Mouse (Mus musculus): ENCODE data around the gene Gm43720. TPM values are rescaled to one million over a fixed set of nuclear protein-coding genes. Genes with fewer than 3 reads are reported as not detected.

The Gm43720 gene
- polyA plus RNA-seq (2016; fragmentation: Nextera tagmentation; extraction: Ambion mirVana) = 0.13 and 0.26 TPM in 2 replicates

DNA sequence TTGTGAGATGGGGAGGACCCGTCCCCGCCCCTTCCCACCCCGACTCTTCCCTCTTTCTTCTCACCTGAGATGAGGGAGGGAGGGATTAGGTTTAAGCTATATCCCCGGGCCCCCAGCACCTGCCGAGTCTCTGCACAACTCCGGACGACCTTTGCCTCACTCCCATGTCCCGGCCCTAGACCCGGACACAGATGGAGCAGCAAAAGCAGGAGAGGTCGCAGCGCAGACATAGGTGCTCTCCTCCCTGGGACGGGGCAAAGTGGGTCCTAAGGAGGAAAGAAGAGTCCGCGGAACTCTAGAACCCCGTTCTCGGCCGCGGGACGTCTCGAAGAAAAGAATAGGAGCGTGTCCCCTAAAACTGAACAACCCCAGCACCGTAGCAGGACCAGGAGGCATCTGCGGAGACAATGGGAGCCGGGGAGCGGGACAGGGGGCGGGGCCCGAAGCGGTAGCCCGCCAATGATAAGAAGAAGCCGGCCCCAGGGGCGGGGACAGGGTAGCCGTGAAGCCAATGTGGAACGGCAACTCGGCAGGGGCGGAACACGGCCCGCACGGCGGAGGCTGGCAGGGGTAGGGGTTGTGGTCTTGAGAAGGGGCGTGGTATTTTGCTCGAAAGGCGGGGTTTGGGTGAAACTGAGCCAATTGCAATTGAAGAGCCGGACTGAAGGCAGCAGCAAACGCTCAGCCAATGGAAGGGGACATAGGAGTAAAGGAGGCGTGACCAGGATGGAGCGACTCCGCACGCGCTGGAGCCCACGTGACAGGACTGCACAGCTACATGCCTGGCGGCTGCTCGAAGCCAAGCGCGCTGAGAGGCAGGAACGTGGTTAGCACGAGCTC is at the start of gene Gm43720, which contains the start of the genes Gpc2 and Stag3:
TSS of gene Gm43720 (minus strand) at position 374 of the 840 bp plus-strand sequence.
TSS of gene Gpc2 (minus strand) at position 421 of the 840 bp plus-strand sequence.
TSS of gene Stag3 (plus strand) at position 656 of the 840 bp plus-strand sequence.
- peaks cover 45% of the 10 kb centered on the region for H3K4me1 ChIP-seq (replicated peaks)
- H3K9me3 ChIP-seq = peaks cover 5% of the 10 kb centered on the region
- peak within 1 kb of the TSS; percentile 84 for H3K4me3 ChIP-seq
- DNase-seq (ENCODE audit: low spot score) = peak; percentile 99
- WGBS = under 1% methylated on average over 56 of the region's 56 CpGs
- peaks cover 14% of the 10 kb centered on the region for H3K27me3 ChIP-seq (ENCODE audit: insufficient read depth, poor library complexity, severe bottlenecking)
- peaks cover 39% of the 10 kb centered on the region for H3K36me3 ChIP-seq
- peak within 1 kb of the TSS; percentile 96 for H3K27ac ChIP-seq

DNA sequence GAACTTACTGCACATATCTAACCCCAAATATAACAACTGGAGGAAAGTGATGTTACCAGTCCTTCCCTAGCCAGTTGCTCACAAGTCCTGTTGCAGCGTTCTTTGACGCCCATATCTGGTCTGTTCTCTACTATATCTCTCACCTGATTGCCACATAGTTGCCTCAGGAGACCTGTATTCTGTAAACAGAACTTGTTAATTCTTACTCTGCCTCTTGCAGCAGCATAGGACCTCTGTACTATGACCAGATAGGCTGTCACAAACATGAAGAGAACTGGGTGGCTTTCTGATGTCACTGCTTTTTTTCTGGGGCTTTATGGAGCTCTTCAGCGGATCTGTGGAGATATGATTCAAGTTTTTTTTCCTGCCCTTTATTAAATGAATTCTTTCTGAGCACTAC is 33.0 kb upstream of the Gm43720 start:
- H3K4me1 ChIP-seq (replicated peaks) = no peaks in the 10 kb centered on the region
- 88% methylated on average over 3 of the region's 3 CpGs for WGBS
- H3K9me3 ChIP-seq = 0 out of 2 replicates have a peak, but pooled peaks cover under 1% of the 10 kb centered on the region
- H3K36me3 ChIP-seq = no peaks in the 10 kb centered on the region
- H3K4me3 ChIP-seq = no peak overlapping the region
- H3K27ac ChIP-seq = no peak overlapping the region
- DNase-seq (ENCODE audit: low spot score) = no peak
- H3K27me3 ChIP-seq (ENCODE audit: insufficient read depth, poor library complexity, severe bottlenecking) = no peaks in the 10 kb centered on the region

DNA sequence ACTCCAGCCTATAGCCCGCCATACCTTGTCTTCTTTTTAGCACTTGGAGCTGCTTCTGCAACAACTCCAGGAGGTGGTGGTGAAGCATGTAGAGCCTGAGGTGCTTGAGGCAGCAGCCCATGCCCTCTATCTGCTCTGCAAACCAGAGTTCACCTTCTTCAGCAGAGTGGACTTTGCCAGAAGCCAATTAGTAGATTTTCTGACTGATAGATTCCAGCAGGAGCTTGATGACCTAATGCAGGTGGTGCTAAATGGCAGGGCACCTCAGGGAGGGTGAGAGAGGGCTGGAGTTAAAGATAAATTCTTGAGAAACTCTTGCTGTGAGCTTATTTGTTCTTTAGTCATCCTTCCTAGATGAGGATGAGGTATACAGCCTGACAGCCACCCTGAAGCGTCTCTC is 19.9 kb upstream of the Gm43720 start:
- Histone ChIP-seq H3K9me3 (no peaks in the 10 kb centered on the region), H3K36me3 (no peaks in the 10 kb centered on the region), H3K27me3 (ENCODE audit: insufficient read depth, poor library complexity, severe bottlenecking) (no peaks in the 10 kb centered on the region), H3K4me3 (no peak overlapping the region), H3K4me1 (replicated peaks) (no peaks in the 10 kb centered on the region), H3K27ac (no peak overlapping the region)
- 87% methylated on average over 2 of the region's 2 CpGs for WGBS
- no peak for DNase-seq (ENCODE audit: low spot score)

DNA sequence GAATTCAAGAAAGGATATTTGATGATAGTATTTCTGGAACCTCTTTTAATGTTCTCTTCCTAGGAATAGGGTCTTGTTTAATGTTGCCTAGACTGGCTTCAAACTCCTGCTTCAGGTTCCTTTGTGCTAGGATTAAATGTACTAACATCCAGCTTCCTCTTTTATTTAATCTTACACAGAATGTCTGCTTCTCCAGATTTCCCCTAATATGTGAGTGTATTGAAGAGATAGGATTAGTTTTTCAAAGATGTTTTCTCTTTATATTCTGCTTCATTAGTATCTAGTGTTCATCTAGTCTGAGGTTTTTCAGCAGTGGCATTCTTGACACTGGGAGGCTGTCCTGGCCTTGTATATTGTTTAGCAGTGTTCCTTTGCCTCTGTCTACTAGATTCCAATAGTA is 14.4 kb upstream of the Gm43720 start:
- no peaks in the 10 kb centered on the region for H3K27me3 ChIP-seq (ENCODE audit: insufficient read depth, poor library complexity, severe bottlenecking)
- H3K27ac ChIP-seq = no peak overlapping the region
- H3K36me3 ChIP-seq = no peaks in the 10 kb centered on the region
- H3K4me1 ChIP-seq (replicated peaks) = no peaks in the 10 kb centered on the region
- H3K4me3 ChIP-seq = no peak overlapping the region
- no peak for DNase-seq (ENCODE audit: low spot score)
- H3K9me3 ChIP-seq = no peaks in the 10 kb centered on the region

DNA sequence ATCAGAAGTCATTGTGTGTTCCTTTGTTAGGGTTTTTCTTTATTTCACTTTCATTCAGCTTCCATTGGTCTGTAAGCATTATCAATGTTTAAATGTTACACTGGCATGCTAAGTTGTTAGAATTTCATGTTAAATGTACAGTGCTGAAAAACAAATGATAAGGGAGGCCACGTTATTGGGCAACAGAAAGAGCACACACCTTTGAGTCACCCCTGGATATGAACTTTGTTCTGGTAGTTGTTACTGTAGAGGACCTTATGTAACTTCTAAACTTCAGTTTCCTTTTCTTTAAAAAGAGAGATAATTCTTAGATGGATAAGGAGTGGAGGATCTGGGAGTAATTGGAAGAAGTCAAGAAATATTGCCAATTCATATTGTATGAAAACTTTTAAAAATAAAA is 11.9 kb upstream of the Gm43720 start:
- Histone ChIP-seq H3K4me1 (replicated peaks) (no peaks in the 10 kb centered on the region), H3K27me3 (ENCODE audit: insufficient read depth, poor library complexity, severe bottlenecking) (no peaks in the 10 kb centered on the region), H3K4me3 (no peak overlapping the region), H3K9me3 (no peaks in the 10 kb centered on the region), H3K27ac (no peak overlapping the region), H3K36me3 (no peaks in the 10 kb centered on the region)
- DNase-seq (ENCODE audit: low spot score) = no peak
- 82% methylated on average over 1 of the region's 1 CpGs for WGBS

DNA sequence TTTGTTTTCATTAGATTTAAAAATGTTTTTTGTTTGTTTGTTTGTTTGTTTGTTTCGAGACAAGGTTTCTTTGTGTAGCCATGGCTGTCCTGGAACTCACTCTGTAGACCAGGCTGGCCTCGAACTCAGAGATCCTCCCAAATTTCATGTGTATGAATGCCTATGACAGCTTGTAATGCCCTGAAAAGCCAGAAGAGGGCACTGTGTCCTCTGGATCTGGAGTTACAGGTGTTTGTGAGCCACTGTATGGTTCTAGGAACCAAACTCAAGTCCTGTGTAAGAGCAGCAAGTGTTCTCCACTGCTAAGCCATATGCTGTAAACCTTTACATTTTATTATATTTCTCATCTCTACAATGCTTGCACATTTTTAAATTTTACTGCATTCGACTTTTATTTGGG is 8.1 kb upstream of the Gm43720 start:
- Histone ChIP-seq H3K9me3 (no peaks in the 10 kb centered on the region), H3K27me3 (ENCODE audit: insufficient read depth, poor library complexity, severe bottlenecking) (no peaks in the 10 kb centered on the region), H3K4me3 (no peak overlapping the region), H3K36me3 (no peaks in the 10 kb centered on the region), H3K4me1 (replicated peaks) (no peaks in the 10 kb centered on the region), H3K27ac (no peak overlapping the region)
- DNase-seq (ENCODE audit: low spot score) = no peak
- WGBS = 83% methylated on average over 3 of the region's 3 CpGs

DNA sequence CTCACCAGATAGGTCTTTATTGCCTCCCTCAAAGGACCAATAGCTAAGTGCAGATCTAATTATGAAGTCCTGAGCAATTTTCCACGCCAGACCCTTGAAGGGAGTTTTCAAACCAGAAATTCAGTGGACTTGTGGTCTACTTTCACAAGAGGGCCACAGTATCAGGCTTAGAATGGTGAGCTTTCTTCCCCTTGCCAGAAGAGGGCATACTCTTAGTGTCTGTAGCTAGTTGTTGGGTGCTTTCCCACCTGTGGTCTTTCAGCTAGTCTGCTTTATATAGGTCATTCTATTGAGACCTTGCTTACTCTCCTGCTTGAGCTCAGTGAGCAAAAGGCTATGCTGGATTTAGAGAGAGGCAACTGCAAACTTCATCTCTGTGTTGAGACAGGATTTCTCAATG is 3.8 kb upstream of the Gm43720 start:
- H3K27ac ChIP-seq = no peak overlapping the region
- 51% methylated on average over 1 of the region's 1 CpGs for WGBS
- H3K9me3 ChIP-seq = peaks cover 5% of the 10 kb centered on the region
- H3K4me3 ChIP-seq = no peak overlapping the region
- DNase-seq (ENCODE audit: low spot score) = no peak
- peaks cover 8% of the 10 kb centered on the region for H3K4me1 ChIP-seq (replicated peaks)
- H3K27me3 ChIP-seq (ENCODE audit: insufficient read depth, poor library complexity, severe bottlenecking) = peaks cover 14% of the 10 kb centered on the region
- H3K36me3 ChIP-seq = peaks cover 2% of the 10 kb centered on the region; the same call in 1 of the 2 replicates

DNA sequence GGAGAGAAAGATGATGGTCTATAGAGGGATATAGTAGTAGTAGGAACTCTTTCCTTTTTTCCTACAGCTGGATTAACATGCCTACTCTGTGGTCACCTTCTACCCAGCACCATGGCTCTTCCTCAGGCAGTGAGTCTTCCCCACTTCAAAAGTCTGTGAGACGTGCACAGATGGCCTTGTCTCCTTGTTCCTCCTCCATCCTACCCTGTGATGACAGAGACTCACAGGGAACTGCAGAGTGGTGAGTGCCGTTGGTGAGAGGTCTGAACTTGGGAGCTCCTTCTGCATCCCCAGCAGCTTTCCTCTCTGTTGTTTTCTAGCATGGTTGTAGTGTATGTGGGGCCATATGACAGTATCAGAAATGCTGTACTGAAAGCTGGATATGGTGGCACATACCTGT is 2.0 kb upstream of the Gm43720 start:
- H3K36me3 ChIP-seq = peaks cover 19% of the 10 kb centered on the region
- WGBS = 92% methylated on average over 2 of the region's 2 CpGs
- H3K9me3 ChIP-seq = peaks cover 5% of the 10 kb centered on the region
- H3K27ac ChIP-seq = no peak overlapping the region
- H3K27me3 ChIP-seq (ENCODE audit: insufficient read depth, poor library complexity, severe bottlenecking) = peaks cover 14% of the 10 kb centered on the region
- DNase-seq (ENCODE audit: low spot score) = no peak
- H3K4me1 ChIP-seq (replicated peaks) = peaks cover 25% of the 10 kb centered on the region
- no peak overlapping the region for H3K4me3 ChIP-seq

DNA sequence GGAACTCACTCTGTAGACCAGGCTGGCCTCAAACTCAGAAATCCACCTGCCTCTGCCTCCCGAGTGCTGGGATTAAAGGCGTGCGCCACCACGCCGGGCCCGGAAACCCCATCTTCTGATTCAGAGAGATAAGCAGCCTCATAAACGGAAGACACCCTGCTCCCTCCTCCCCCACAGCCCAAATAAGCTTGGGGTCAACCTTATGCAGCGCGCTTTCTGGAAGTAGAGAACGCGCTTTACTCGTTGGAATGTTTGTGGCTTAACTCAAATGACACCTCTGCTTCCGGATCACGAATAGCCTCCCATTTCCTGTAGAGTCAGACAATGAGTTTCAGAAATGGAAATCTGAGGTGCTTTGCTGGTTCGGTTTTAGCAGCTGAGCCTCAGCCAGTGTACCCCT is 1.1 kb upstream of the Gm43720 start:
- WGBS = 92% methylated on average over 15 of the region's 15 CpGs
- Histone ChIP-seq H3K27ac (no peak overlapping the region), H3K27me3 (ENCODE audit: insufficient read depth, poor library complexity, severe bottlenecking) (peaks cover 14% of the 10 kb centered on the region), H3K9me3 (peaks cover 5% of the 10 kb centered on the region), H3K4me3 (no peak overlapping the region), H3K36me3 (peaks cover 29% of the 10 kb centered on the region), H3K4me1 (replicated peaks) (peaks cover 35% of the 10 kb centered on the region)
- DNase-seq (ENCODE audit: low spot score) = no peak

DNA sequence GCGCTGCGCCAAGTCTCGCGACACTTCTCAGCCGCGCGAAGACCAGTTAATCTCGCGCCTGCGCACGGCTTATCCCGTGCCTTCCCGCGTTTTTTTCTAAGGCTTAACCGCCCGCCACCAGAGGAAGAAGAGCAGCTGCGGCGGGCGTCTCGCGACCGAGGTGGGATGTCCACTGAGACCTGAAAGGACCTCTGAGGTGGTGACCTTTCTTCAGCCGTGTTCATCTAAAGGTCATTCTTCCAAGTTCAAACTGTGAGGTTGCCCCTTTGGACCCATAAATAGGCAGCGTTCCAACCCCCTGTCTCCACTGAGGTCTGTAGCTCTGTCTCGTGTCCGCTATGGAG is 639 bp upstream of the Gm43720 start:
- DNase-seq (ENCODE audit: low spot score) = no peak
- peaks cover 5% of the 10 kb centered on the region for H3K9me3 ChIP-seq
- H3K4me1 ChIP-seq (replicated peaks) = peaks cover 39% of the 10 kb centered on the region
- peak overlapping the region; percentile 84 for H3K4me3 ChIP-seq
- H3K27ac ChIP-seq = peak overlapping the region; percentile 64; the same call in 1 of the 2 replicates
- peaks cover 14% of the 10 kb centered on the region for H3K27me3 ChIP-seq (ENCODE audit: insufficient read depth, poor library complexity, severe bottlenecking)
- 24% methylated on average over 26 of the region's 26 CpGs for WGBS
- peaks cover 33% of the 10 kb centered on the region for H3K36me3 ChIP-seq

DNA sequence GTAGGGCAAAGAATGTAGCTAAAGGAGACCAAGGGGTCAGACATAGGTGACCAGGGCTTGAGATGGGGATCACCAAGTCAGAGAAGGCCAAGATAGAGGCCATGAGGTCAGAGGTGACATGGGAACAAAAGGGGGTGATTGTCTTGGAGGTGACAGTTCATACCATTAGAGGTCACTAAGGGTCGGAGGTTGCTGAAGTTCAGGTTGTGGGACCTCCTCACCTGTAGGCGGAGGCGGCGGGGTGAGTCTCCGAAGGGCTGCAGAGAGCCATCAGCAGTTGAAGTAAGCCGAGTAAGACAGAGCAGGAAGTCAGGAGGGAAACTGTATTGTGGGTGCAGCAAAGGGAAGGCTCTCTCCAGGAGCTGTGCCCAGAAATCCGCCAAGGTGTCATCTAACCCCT is 1.8 kb downstream of the Gm43720 start:
- WGBS = 83% methylated on average over 7 of the region's 7 CpGs
- no peak for DNase-seq (ENCODE audit: low spot score)
- H3K27ac ChIP-seq = no peak overlapping the region
- H3K36me3 ChIP-seq = peaks cover 50% of the 10 kb centered on the region
- peaks cover 63% of the 10 kb centered on the region for H3K4me1 ChIP-seq (replicated peaks)
- peak overlapping the region; percentile 84 for H3K4me3 ChIP-seq
- peaks cover 14% of the 10 kb centered on the region for H3K27me3 ChIP-seq (ENCODE audit: insufficient read depth, poor library complexity, severe bottlenecking)
- H3K9me3 ChIP-seq = peaks cover 5% of the 10 kb centered on the region

DNA sequence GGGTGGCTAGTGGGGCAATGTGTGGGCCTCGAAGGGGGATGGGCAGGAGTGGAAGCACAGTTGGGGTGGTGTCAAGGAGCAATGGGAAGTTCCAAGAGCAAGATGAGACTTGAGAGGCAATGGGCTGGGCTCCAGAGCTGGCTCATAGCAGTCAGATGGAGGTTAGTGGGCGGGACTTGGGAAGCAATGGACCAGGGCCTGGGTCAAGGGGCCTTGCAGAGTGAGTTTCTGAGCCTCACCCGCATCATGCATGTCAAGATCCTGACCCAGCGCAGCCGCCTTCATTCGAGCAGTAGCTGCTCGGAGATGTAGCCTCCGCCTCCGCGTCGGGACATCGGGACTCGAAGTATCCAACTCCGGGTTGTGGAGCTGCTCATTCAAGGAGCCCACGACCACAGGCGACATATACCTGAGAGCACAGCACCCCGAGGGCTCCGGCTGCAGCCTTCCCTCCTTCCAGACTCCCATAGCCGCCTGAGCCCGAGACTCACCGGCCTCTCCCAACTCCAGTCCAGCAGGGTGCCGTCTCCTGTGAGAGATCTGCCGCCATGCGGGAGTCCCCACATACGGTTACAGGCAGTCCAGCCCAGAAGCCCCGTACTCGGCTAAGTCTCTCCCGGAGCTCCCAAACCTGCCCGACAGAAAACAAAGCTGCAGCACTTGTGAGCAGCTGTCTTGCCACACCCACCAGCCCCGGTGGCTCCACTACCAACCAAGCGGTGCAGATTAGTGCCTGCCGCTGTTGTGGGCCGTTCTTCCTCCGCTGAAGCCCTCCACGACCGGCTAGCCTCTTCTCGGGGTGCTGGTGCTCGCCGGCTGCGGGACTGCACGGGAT is 4.3 kb downstream of the Gm43720 start:
- H3K4me1 ChIP-seq (replicated peaks) = peaks cover 89% of the 10 kb centered on the region
- 14% methylated on average over 41 of the region's 41 CpGs for whole genome bisulfite sequencing
- peak overlapping the region; percentile 84 for H3K27ac ChIP-seq
- 0 out of 2 replicates have a peak, but pooled peaks cover 5% of the 10 kb centered on the region for H3K27me3 ChIP-seq (ENCODE audit: insufficient read depth, poor library complexity, severe bottlenecking)
- H3K4me3 ChIP-seq = peak overlapping the region; percentile 52
- DNase-seq (ENCODE audit: low spot score) = peak; percentile 70
- H3K9me3 ChIP-seq = no peaks in the 10 kb centered on the region
- H3K36me3 ChIP-seq = peaks cover 50% of the 10 kb centered on the region

DNA sequence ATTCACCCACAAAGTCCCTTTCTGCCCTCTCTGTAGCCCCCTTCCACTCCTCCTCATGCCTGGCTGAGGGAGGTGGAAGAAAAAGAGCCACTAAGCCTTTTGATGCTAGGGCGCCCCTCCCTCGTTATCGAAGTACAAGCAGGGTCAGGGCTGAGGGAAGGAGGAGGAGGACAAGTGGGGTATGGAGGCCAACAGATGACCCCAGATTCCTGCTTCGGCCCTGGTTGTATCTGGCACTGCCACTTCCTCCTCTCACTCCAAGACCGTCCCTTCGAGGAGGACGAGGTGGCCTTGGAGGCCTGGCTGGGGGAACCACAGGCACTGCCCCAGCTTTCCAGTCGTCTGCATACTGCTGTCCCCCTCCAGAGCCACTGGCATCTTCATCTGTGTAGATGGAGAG is 5.6 kb downstream of the Gm43720 start:
- 0 out of 2 replicates have a peak, but pooled peaks cover 5% of the 10 kb centered on the region for H3K27me3 ChIP-seq (ENCODE audit: insufficient read depth, poor library complexity, severe bottlenecking)
- peaks cover 88% of the 10 kb centered on the region for H3K4me1 ChIP-seq (replicated peaks)
- no peak overlapping the region for H3K4me3 ChIP-seq
- no peak for DNase-seq (ENCODE audit: low spot score)
- no peaks in the 10 kb centered on the region for H3K9me3 ChIP-seq
- 45% methylated on average over 8 of the region's 8 CpGs for WGBS
- peaks cover 50% of the 10 kb centered on the region for H3K36me3 ChIP-seq
- peak overlapping the region; percentile 59 for H3K27ac ChIP-seq

Data from hindbrain, embryonic 10.5 days (tissue).